Mouse (Mus musculus): ENCODE measurements around the gene Zfp512.

GRCm38 (mm10) chr5:31485440-31485839, 33.2 kb downstream of the Zfp512 start, which contains the start of gene 4930548H24Rik:
- TF ChIP-seq CTCF (IDR thresholded peaks at IDR 0.05; ENCODE audit: low read depth, low read length) (no peak), POLR2A (IDR thresholded peaks at IDR 0.05; ENCODE audit: extremely low read depth, insufficient read depth, low read length) (no peak)
